Mouse (Mus musculus) spleen, postnatal 14 days (tissue): Measurements from ENCODE around the gene Depdc5.
"Not testable (repeated sequence)": the region's sequence is repeated elsewhere in the genome, so short reads cannot be mapped to it uniquely, and the experiment has no call there.

Experiments used
- DNase-seq, 2 experiments: peaks; one replicate each; pipeline ENCODE4 v3.0.0; 2021 to 2022; ENCODE audit warnings: low spot score in 2 of 2

The Depdc5 gene

DNA sequence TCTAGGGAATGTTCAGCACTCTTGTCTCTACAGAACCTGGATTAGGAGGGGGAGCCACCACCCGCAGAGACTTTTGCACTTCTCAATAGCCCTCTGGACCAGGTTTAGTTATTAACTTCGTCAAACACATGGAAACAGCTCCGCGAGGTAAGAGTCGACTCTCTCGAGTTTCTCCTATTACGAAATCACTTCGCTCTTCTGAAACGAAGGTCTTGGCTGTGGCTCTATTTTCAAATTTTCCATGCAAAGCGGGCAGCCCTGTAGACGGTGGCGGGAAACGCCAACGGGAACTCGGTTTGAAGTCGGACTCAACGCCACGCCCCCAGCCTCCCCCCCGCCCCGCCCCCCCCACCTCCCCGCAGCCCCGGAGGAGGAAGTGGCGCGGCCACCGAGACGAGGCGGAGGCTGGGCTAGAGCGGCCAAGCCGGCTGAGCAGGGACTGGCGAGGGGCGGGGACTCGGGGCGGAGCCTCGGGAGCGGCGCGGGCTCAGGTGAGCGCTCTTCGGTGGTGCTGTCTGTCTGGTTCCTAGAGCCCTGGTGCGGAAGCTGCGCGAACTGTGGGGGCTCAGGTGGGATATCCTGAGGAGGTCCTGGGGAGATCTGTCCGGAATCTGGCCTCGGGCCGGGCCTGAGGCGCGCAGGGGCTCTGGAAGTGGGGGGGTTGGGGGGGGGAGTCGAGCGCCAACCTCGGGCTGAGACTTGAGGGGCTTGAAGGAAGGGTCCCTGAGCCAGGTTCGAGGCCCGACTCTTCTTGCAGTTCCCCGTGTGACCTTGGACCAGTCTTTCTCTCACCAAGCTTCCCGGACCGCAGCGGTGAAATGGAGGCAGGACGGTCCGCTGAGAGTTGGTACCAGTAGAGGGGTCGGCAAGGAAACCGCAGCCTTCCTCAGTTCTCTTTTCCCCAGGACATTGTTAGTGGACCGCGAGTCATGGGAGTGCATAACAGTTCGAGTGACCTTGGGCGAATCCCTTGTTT lies at the start of gene Depdc5:
TSS of gene Depdc5 (plus strand) at position 449 of the 976 bp plus-strand sequence.
- DNase-seq = peak; percentile 95 to 96

- DNase-seq = no peak
Observed at GRCm38 (mm10) chr5:32815396-32815795, 48.1 kb upstream of the Depdc5 start.

GRCm38 (mm10) chr5:32820471-32820870 lies 43.0 kb upstream of the Depdc5 start:
- no peak for DNase-seq

DNA sequence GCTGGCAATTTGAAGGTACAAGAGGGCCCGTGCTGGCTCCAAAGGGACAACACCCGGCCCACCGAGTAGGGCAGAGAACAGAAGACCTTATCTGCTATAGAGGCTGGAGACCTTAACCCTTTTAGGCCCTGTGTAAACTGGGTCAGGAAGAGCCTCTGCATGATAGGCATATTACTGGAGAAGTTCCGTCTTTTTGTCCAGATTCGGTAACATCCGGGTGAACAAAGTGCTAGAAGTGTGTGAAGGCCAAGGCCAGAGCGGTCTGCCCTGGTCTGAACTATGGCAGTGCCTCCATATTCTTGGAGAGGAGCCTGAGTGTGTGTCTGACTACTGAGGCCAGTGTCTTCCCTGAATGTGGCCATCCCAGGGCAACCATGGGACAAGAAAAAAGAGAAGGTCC lies 36.5 kb upstream of the Depdc5 start, which contains the start of gene Gm20671:
TSS of gene Gm20671 (minus strand) at position 101 of the 400 bp plus-strand sequence.
- DNase-seq = no peak

- not testable (repeated sequence) for DNase-seq
Observed at GRCm38 (mm10) chr5:32828766-32829165, 34.7 kb upstream of the Depdc5 start.

- DNase-seq = no peak
Observed at GRCm38 (mm10) chr5:32830054-32830453, 33.4 kb upstream of the Depdc5 start.

GRCm38 (mm10) chr5:32834497-32834896 lies 29.0 kb upstream of the Depdc5 start:
- no peak for DNase-seq

DNA sequence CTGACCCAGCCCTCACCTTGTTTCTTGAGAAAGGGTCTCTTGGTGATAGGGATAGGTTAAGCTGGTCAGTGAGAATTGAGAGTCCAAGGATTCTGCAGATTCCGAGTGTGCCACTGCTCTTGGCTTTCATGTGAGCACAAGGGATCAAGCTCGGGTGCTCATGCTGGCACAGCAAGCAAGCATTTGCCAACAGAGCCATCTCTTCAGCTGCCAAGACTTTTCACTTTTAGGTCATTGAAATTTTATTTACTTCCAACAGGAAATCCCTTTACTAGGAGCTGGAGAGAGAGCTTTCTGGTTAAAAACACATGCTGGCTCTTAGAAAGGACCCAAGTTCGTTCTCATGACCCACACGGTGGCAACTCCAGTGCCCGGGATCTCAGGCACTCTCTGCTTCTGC lies 26.5 kb upstream of the Depdc5 start:
- DNase-seq = no peak

DNA sequence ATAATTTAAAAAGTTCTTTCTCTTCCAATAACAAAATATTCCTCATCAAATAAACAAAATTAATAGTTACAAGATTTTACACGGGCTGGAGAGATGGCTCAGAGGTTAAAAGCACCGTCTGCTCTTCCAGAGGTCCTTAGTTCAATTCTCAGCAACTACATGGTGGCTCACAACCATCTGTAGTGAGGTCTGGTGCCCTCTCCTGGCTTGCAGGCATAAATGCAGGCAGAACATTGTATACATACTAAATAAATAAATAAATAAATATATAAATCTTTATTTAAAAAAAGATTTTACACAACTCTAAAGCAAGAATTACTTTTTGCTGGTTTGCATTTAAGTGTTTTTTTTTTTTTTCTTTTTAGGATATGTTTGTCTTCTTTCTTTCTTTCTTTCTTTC lies 23.5 kb upstream of the Depdc5 start:
- no peak for DNase-seq

GRCm38 (mm10) chr5:32849178-32849577 lies 14.3 kb upstream of the Depdc5 start:
- DNase-seq = no peak

DNA sequence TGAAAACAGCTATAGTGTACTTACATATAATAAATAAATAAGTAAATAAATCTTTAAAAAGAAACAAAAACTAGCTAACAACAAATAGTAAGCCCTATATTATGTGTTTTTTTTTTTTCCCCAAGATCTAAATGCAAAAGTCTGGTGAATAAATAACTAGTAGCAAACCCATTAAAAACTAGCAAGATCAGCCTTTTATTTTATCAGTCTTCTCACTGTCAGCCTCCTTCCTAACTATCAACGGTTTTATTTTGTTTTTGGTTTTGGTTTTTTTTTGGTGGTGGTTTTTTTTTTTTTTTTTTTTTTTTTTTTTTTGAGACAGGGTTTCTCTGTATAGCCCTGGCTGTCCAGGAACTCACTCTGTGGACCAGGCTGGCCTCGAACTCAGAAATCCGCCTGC lies 13.9 kb upstream of the Depdc5 start:
- not testable (repeated sequence) for DNase-seq

GRCm38 (mm10) chr5:32852026-32852425 lies 11.5 kb upstream of the Depdc5 start:
- no peak for DNase-seq

- peak; percentile 98 to 99 for DNase-seq
Observed at GRCm38 (mm10) chr5:32853731-32854507, 9.6 kb upstream of the Depdc5 start, which contains the start of gene Prr14l. Gene Prr14l (minus strand): TSS chr5:32854256.

- DNase-seq = no peak
Observed at GRCm38 (mm10) chr5:32854818-32855217, 8.7 kb upstream of the Depdc5 start.

GRCm38 (mm10) chr5:32855274-32855673 lies 8.2 kb upstream of the Depdc5 start:
- DNase-seq = not testable (repeated sequence)

- DNase-seq = peak in 1 of 2 experiments; percentile 36
Observed at GRCm38 (mm10) chr5:32857781-32858220, 5.7 kb upstream of the Depdc5 start.

DNA sequence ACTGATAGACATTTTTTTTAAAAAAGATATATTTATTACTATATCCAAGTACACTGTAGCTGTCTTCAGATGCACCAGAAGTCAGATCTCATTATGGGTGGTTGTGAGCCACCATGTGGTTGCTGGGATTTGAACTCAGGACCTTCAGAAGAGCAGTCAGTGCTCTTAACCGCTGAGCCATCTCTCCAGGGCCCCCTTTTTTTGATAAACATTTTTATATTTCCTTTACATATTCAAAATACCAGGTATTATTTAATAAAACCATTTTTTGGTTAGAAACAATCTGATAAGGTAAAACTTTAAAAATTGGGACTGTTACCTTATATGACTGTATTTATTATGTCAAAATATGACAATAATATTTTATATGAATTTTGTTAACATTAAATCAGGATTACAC lies 2.4 kb upstream of the Depdc5 start:
- DNase-seq = no peak

- no peak for DNase-seq
Observed at GRCm38 (mm10) chr5:32862469-32863132, 900 bp upstream of the Depdc5 start.

DNA sequence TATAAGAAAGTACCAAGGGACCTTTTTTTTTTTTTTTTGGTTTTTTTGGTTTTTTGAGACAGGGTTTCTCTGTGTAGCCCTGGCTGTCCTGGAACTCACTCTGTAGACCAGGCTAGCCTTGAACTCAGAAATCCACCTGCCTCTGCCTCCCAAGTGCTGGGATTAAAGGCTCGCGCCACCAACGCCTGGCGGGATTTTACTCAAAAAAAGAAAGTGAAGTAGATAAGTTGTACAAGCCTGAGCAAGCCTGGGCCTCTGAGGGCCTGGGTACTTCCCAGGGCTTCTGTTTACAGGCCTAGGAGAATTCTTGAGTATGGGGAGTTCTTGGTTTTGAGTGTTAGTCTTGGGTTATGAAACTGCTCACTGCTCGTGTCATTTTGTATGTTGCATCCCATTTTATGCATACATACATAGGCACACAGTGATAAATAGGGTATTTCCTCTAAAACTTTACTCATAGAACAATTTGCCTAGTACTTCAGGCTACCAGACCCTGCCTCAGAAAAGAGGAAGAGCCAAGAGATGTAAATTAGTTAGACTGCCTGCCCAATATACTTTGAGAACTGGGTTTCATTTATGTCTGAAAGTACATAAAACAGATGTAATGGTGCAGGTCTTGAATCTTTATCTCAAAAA lies 6.0 kb downstream of the Depdc5 start:
- DNase-seq = no peak

GRCm38 (mm10) chr5:32872346-32872745 lies 8.8 kb downstream of the Depdc5 start:
- no peak for DNase-seq

- DNase-seq = no peak
Observed at GRCm38 (mm10) chr5:32886739-32887138, 23.2 kb downstream of the Depdc5 start.
